Mouse (Mus musculus) forebrain, embryonic 13.5 days (tissue): ENCODE data around the gene Akr1c12. TPM values are rescaled to one million over a fixed set of nuclear protein-coding genes. Genes with fewer than 3 reads are reported as not detected.
"Not testable (repeated sequence)": the region's sequence is repeated elsewhere in the genome, so short reads cannot be mapped to it uniquely, and the experiment has no call there.

ENCODE experiments used
- ATAC-seq: fragments of 200-750 bp; cut with Nextera tagmentation; 2 replicates; pipeline ENCODE4 v1.8.0; 2017
- H3K27ac ChIP-seq: fragments of 300-500 bp; sonication (generic); 2 replicates; pipeline ENCODE4 v1.5.1; 2015; ENCODE audit warnings: inconsistent platforms, mild to moderate bottlenecking, moderate library complexity
- H3K27me3 ChIP-seq: fragments of 300-500 bp; sonication (generic); 2 replicates; pipeline ENCODE4 v1.6.1; 2015; ENCODE audit warnings: mild to moderate bottlenecking, inconsistent platforms
- H3K36me3 ChIP-seq: fragments of 300-500 bp; sonication (generic); 2 replicates; pipeline ENCODE4 v1.6.1; 2015; ENCODE audit warnings: mild to moderate bottlenecking, inconsistent platforms; ENCODE audit not compliant: poor library complexity, severe bottlenecking
- H3K4me1 ChIP-seq: fragments of 300-500 bp; sonication (generic); 2 replicates; pipeline ENCODE4 v1.6.1; 2015; ENCODE audit warnings: inconsistent platforms
- H3K4me2 ChIP-seq: fragments of 300-500 bp; sonication (generic); 2 replicates; pipeline ENCODE4 v1.6.1; 2015; ENCODE audit warnings: inconsistent platforms, mild to moderate bottlenecking, moderate library complexity
- H3K4me3 ChIP-seq: fragments of 300-500 bp; sonication (generic); 2 replicates; pipeline ENCODE4 v1.5.1; 2015; ENCODE audit warnings: mild to moderate bottlenecking, inconsistent platforms
- H3K9ac ChIP-seq: fragments of 300-500 bp; sonication (generic); 2 replicates; pipeline ENCODE4 v1.6.1; 2015; ENCODE audit warnings: mild to moderate bottlenecking, inconsistent platforms
- H3K9me3 ChIP-seq: fragments of 300-500 bp; sonication (generic); replicated peaks from 2 replicates; pipeline ENCODE4 v1.6.1; 2016; ENCODE audit warnings: inconsistent platforms
- WGBS: fragments of 180-500 bp; shearing (Covaris S2); methylation state at CpG from one replicate; pipeline ENCODE4 v1.1.7; 2015; 5-methylcytosine and 5-hydroxymethylcytosine counted together
- polyA plus RNA-seq: library from polyadenylated mRNA; unstranded; fragments of >200 nt; fragmentation: Nextera tagmentation; extraction: Ambion mirVana; gene quantifications from 2 replicates; pipeline ENCODE4 v1.2.1, GENCODE M21; 2015

Gene Akr1c12
- polyA plus RNA-seq, result not detected in 2 replicates

DNA sequence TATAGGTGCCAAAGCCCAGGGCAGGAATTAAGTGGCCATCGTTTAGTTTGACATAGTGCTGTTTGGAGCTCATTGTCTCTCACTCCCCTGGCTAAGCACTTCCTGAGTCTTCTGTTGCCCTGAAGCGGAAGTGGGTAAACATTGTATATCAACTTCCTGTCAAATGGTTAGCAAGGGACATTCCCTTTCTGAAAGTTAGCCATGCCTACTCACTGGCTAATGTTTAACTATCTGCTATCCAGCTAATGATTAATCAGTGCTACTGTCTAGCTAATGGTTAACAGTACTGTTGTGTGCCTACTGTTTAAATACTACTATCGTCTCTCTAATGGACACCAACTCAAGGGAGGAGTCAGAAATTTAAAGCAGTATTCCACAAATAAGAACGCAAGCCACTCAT is at the start of gene Akr1c12:
Akr1c12 (minus strand) TSS at position 150 of the 400 bp plus-strand sequence.
- Histone ChIP-seq H3K4me3 (no peak within 1 kb of the TSS), H3K9me3 (no peaks in the 10 kb centered on the region), H3K4me1 (no peaks in the 10 kb centered on the region), H3K27ac (no peak within 1 kb of the TSS), H3K36me3 (no peaks in the 10 kb centered on the region), H3K9ac (no peak within 1 kb of the TSS), H3K4me2 (no peak within 1 kb of the TSS), H3K27me3 (no peaks in the 10 kb centered on the region)
- no peak for ATAC-seq
- WGBS, result 82% methylated on average over 4 of the region's 4 CpGs

DNA sequence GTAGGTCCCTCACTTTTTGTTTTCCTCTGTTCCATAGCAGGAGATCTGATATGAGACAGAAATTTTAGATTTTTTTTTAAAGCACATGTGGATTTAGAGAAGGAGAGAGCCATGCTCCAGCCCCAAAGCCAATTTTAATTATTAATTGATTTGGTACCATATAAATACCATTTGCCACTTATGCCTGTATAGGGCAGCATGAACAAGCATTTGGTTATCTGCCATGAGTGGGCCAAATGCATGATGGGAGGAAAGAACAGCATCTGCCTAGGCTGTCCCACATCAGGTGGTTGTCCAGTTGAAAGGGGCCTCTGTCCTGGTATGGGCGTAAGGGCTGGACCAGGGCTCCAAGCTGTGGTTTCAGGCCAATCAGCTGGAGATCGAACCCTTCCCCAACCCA is 39.5 kb upstream of the Akr1c12 start:
- no peak for ATAC-seq
- Histone ChIP-seq H3K4me3 (no peak overlapping the region), H3K9me3 (no peaks in the 10 kb centered on the region), H3K27ac (no peak overlapping the region), H3K36me3 (no peaks in the 10 kb centered on the region), H3K4me1 (no peaks in the 10 kb centered on the region), H3K4me2 (no peak overlapping the region), H3K9ac (no peak overlapping the region), H3K27me3 (no peaks in the 10 kb centered on the region)
- WGBS, result 85% methylated on average over 2 of the region's 2 CpGs

DNA sequence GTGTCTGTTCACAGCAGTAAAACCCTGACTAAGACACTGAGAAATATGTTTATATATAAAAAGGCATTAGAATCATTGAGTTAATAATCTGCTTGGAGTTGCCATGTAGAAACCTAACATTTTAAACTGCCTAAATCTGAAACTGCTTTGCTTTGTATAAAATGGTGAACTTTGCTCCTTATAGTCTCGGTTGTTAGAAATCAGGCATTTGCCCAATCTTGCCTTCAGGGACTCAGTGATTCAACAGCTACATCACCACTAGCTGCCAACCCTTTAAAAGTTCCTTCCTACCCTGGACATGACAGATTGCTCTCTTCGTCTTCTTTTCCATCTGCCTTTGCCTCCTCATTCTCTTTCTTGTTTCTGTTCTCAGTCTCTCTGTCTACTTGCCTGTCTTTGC is 34.7 kb upstream of the Akr1c12 start:
- Histone ChIP-seq H3K36me3 (no peaks in the 10 kb centered on the region), H3K27me3 (no peaks in the 10 kb centered on the region), H3K9me3 (no peaks in the 10 kb centered on the region), H3K4me3 (no peak overlapping the region), H3K9ac (no peak overlapping the region), H3K4me2 (no peak overlapping the region), H3K27ac (no peak overlapping the region), H3K4me1 (no peaks in the 10 kb centered on the region)
- ATAC-seq, result no peak
- 95% methylated on average over 2 of the region's 2 CpGs for WGBS

DNA sequence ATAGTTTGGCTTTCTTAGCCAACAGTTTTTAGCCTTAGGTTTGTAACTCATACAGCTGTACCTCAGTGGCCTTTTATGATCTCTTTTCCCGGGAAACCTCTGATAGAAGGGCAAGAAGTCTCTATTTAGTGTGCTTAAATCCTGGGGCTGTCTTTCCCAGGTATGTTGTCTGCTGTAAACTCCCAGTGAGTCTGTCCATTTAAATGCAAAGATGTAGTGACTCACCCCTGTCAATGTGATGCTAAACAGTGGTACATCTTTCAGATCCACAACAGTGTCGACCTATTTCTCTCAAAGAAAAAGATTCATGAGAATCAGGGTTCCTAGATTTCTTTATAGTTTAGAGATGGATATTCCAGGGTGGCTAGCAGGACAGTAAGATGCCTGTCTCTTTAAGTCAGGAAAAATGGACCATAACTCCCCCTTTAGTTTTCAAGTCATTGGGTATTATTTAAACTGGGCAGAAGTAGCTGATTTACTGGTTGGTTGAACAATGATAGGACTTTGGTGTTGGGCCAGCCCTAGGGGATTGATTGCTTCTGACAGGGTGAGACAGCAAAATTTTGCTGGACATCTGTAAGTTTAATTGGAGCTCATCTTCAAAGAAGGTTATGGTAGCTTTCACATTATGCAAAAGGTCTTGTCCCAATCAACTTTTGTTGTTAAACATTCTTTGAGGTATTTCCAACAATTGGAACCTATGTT is 25.8 kb upstream of the Akr1c12 start:
- no peak overlapping the region for H3K9ac ChIP-seq
- whole genome bisulfite sequencing, result 54% methylated on average over 2 of the region's 2 CpGs
- ATAC-seq, result no peak

DNA sequence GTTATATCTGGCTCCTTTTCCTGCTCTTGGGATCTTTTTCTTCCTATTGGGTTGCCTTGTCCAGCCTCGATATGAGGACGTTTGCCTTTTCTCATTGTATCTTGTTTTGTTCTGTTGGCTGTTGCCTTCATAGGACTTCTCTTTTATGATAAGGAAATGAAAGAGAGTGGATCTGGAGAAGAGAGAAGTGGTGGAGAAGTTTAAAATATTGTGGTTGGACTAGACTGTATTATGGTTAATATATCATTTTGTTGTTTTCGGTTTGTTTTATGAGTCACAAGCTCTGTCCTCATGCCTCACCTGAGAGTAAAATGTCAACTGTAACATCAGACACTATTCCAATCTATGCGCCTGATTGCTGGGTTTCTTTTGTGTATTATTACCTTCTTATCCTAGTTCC is 17.8 kb upstream of the Akr1c12 start:
- H3K9ac ChIP-seq, result no peak overlapping the region
- H3K27ac ChIP-seq, result no peak overlapping the region
- no peak overlapping the region for H3K4me3 ChIP-seq
- no peaks in the 10 kb centered on the region for H3K4me1 ChIP-seq
- no peaks in the 10 kb centered on the region for H3K36me3 ChIP-seq
- no peak overlapping the region for H3K4me2 ChIP-seq
- H3K27me3 ChIP-seq, result no peaks in the 10 kb centered on the region
- 95% methylated on average over 4 of the region's 4 CpGs for WGBS
- ATAC-seq, result no peak
- H3K9me3 ChIP-seq, result no peaks in the 10 kb centered on the region

More for the DNA sequence above, 25.8 kb upstream of the Akr1c12 start:
- no peaks in the 10 kb centered on the region for H3K9me3 ChIP-seq
- H3K4me1 ChIP-seq, result no peaks in the 10 kb centered on the region
- H3K36me3 ChIP-seq, result no peaks in the 10 kb centered on the region
- H3K4me2 ChIP-seq, result no peak overlapping the region
- H3K27me3 ChIP-seq, result no peaks in the 10 kb centered on the region
- H3K27ac ChIP-seq, result no peak overlapping the region
- no peak overlapping the region for H3K4me3 ChIP-seq

DNA sequence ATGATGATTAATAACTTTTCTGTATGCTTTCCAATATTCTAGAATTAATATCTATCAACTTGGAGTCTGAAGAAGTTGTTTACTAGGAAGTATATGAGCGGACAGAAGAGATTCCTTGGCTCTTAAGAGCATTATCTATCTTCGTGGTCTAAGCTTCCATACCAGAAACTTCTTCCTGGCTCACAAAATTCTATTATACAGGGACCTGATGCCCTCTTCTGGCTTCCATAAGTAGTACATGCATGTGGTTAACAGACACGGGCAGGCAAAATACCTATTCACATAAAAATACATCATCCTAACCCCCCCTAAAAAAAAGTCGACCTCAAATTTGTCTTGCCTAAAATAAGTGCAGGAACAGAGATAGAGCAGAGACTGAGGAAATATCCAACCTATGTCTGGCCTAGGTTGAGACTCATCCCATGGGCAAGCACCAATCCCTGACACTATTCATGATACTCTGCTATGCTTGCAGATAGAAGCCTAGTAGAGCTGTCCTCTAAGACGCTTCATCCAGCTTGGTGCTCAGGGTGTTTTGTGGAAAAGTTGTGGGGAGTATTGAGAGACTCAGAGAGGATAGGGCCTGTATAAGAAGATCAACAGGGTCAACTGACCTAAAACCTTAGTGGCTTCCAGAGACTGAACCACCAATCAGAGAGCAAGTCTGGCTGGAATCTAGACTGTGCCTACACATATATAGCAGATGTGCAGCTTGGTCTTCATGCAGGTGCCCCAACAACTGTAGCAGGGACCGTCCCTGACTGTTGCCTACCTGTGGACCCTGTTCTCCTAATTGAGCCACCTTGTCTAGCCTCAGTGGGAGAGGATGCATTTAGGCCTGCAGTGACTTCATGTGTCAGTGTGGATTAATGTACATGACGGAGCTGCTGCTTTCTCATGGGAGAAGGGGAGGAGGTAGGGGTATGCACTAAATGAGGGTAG is 2.5 kb upstream of the Akr1c12 start:
- no peaks in the 10 kb centered on the region for H3K27me3 ChIP-seq
- ATAC-seq, result peak; percentile 81
- H3K4me3 ChIP-seq, result no peak overlapping the region
- no peaks in the 10 kb centered on the region for H3K36me3 ChIP-seq
- H3K9me3 ChIP-seq, result no peaks in the 10 kb centered on the region
- no peak overlapping the region for H3K9ac ChIP-seq
- no peak overlapping the region for H3K27ac ChIP-seq
- no peaks in the 10 kb centered on the region for H3K4me1 ChIP-seq
- no peak overlapping the region for H3K4me2 ChIP-seq
- 42% methylated on average over 7 of the region's 7 CpGs for WGBS

DNA sequence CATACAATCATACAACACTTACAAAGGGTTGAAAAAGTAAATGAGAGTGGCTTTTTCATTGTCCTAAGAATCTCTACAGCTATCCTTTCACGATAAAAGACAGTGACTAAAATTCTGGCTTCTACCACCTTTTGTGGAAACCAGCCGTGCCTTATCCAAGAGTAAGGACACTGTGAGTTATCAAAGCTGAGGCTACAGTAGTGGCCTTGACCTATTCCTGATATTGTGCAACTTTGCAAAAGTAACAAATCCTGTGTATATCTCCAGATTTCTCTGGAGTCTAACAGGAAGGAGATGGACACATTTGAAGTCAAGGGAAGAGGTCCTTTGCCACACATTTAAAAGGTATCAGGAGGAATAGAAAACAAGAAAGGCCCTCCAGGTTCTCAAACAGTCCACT is 1.7 kb downstream of the Akr1c12 start:
- Histone ChIP-seq H3K4me3 (no peak overlapping the region), H3K9me3 (no peaks in the 10 kb centered on the region), H3K4me1 (no peaks in the 10 kb centered on the region), H3K4me2 (no peak overlapping the region), H3K36me3 (no peaks in the 10 kb centered on the region), H3K27me3 (no peaks in the 10 kb centered on the region), H3K9ac (no peak overlapping the region), H3K27ac (no peak overlapping the region)
- 88% methylated on average over 2 of the region's 2 CpGs for WGBS
- no peak for ATAC-seq

DNA sequence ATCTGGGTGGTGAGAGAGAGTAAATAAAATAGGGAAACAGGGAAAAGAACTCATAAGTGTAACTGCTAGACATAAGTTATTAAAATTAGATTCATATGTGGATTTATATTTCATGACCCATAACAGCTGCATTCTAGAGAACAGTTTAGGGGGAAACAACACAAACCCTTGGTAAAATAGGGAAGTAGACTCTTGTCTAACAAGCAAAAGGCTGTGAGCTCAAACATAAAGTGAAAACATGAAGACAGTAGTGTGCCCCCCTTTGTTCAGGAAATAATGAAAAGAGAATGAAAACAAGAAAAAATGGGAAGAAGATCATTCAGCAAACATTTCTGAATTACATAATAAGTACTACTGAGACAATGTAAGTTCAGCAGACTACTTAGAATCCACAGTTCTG is 8.4 kb downstream of the Akr1c12 start:
- H3K9me3 ChIP-seq, result no peaks in the 10 kb centered on the region
- H3K4me1 ChIP-seq, result no peaks in the 10 kb centered on the region
- no peaks in the 10 kb centered on the region for H3K27me3 ChIP-seq
- H3K4me2 ChIP-seq, result no peak overlapping the region
- H3K36me3 ChIP-seq, result no peaks in the 10 kb centered on the region
- H3K4me3 ChIP-seq, result no peak overlapping the region
- ATAC-seq, result no peak
- H3K27ac ChIP-seq, result no peak overlapping the region
- H3K9ac ChIP-seq, result no peak overlapping the region

DNA sequence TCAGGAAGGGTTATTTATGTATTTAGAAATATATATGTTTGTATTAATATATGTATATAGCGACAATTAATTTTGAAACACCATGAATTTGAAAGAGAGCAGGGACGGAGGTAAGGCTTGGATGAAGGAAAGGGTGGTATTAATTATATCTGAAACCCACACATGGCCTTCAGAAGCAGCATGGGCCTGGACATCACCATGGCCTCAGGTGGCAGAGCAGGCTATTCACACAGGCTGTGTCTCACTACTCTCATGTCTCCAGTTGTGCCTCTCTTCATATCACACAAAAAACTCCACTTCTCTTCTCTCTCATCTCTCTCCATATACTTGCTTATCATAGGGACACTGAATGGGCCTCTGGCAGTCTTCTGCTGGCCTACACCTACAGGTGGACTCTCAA is 13.8 kb downstream of the Akr1c12 start:
- H3K4me1 ChIP-seq, H3K9me3 ChIP-seq, H3K4me3 ChIP-seq, H3K9ac ChIP-seq, H3K27ac ChIP-seq, H3K4me2 ChIP-seq, H3K27me3 ChIP-seq, H3K36me3 ChIP-seq, ATAC-seq: not testable (repeated sequence)
- 91% methylated on average over 2 of the region's 2 CpGs for WGBS

DNA sequence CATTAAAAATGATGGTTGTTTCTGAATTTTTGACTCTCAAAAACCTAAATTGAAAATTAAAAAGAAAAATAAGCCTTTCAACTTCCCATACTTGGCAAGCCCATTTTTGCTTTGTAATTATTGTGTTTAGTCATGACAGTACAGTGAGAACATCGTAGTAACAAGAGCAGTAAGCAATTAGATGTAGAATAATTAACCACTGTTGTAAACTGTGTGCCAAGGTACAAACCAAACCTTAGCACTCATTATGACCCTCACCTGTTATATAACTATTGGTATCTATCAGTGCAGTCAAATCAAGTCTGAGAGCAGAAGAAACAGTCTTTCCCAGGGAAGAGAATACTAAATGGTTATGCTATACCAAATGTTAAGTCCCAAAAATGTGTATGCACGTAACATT is 14.2 kb downstream of the Akr1c12 start:
- H3K4me3 ChIP-seq, result no peak overlapping the region
- no peaks in the 10 kb centered on the region for H3K4me1 ChIP-seq
- no peak overlapping the region for H3K27ac ChIP-seq
- H3K27me3 ChIP-seq, result no peaks in the 10 kb centered on the region
- no peak overlapping the region for H3K4me2 ChIP-seq
- H3K9ac ChIP-seq, result no peak overlapping the region
- 84% methylated on average over 2 of the region's 2 CpGs for WGBS
- no peaks in the 10 kb centered on the region for H3K36me3 ChIP-seq
- H3K9me3 ChIP-seq, result no peaks in the 10 kb centered on the region
- no peak for ATAC-seq

DNA sequence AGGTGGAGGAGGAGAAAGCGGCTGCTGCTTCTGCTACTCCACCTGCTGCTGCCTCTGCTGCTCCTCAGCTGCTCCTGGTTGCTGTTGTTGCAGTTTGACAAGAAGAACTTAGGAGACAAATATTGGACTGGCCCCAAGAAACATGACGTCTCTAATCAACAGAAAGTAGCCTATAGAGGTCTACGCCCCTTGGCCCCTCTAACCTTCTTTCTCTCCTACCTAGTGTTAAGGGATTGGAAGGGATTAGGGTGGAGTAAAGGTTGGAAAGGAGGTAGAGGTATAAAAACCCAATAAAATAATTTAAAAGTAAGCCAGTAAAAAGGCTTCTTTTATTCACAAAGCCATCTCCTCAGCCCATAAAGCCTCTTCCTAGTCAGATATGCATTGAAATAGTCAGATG is 14.6 kb downstream of the Akr1c12 start:
- no peaks in the 10 kb centered on the region for H3K36me3 ChIP-seq
- 92% methylated on average over 3 of the region's 3 CpGs for WGBS
- H3K9ac ChIP-seq, result no peak overlapping the region
- no peak overlapping the region for H3K4me3 ChIP-seq
- no peak overlapping the region for H3K27ac ChIP-seq
- no peak for ATAC-seq
- H3K4me2 ChIP-seq, result no peak overlapping the region
- H3K9me3 ChIP-seq, result no peaks in the 10 kb centered on the region
- no peaks in the 10 kb centered on the region for H3K4me1 ChIP-seq
- no peaks in the 10 kb centered on the region for H3K27me3 ChIP-seq

DNA sequence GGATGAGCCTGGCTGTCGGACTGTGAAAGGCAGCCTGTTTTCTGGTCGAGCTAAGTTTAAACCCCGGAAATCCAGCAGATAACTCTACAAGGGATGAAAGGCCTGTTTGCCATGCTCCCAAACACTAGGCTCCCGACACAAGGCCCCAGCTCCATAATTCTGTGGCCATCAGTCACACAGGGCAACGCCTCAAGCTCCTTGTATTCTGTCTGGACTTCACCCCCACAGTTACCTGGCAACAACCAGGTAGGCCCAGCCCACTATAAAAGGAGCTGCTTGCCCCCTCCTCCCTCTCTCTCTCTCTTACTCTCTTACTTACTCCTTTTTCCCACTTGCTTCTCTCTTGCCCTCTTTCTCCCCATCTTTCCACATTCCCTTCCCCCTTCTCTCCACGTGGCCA is 21.9 kb downstream of the Akr1c12 start:
- Histone ChIP-seq H3K36me3 (no peaks in the 10 kb centered on the region), H3K27me3 (no peaks in the 10 kb centered on the region), H3K4me2 (no peak overlapping the region), H3K9ac (no peak overlapping the region), H3K4me3 (no peak overlapping the region), H3K9me3 (no peaks in the 10 kb centered on the region), H3K4me1 (no peaks in the 10 kb centered on the region), H3K27ac (no peak overlapping the region)
- WGBS, result 82% methylated on average over 6 of the region's 6 CpGs
- ATAC-seq, result no peak
